Mouse (Mus musculus) G1E-ER4 (cell line): Measurements from ENCODE around the gene Serpina6. TPM values are rescaled to one million over a fixed set of nuclear protein-coding genes. Genes with fewer than 3 reads are reported as not detected.

Experiments
- GATA1 ChIP-seq: IDR thresholded peaks from one replicate; pipeline ENCODE4 v1.8.0; 2012; ENCODE audit warnings: low read length, inconsistent platforms
- polyA plus RNA-seq: library from polyadenylated mRNA; stranded (reverse); fragments of >175 nt; gene quantifications from 2 replicates; pipeline ENCODE4 v1.2.3, GENCODE M21; 2012

The Serpina6 gene
- polyA plus RNA-seq, 1 experiment, result not detected

DNA sequence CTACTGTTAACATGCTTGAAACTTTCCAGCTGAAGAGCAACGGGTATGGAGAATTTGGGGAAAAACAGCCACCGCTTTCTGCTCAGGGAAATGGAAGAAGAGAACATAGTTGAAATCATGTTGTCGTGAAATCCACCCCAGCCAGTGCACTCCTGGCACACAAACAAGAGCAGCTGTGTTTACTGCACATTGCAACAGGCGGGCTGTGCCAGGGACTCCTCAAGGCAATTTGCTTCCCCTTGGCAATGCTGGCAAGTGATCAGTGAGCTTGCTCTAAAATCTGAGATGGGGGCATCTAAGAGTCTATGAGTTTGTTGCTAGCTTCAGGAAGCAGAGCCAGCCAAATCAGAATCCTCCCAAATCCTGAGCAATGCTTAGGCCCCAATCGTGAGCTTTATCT, 13.3 kb upstream of the Serpina6 start:
- TF ChIP-seq GATA1, result no peak

DNA sequence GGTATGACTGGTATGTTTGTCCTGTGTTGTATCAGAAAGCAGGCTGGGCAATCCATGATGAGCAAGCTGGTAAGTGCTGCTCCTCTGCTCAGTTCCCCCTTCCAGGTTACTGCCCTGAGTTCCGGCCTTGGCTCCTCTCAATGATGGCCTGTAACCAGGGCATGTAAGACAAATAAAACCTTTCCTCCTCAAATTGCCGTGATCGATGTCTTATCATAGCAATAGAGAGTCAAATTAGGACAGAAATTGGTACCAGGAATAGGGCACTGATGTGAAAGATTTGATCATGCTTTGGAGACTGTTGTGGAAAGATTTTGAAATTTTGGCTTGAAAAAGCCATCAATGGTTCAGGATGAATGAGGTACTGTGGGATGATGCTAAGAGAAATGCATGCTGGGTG, 8.3 kb upstream of the Serpina6 start:
- TF ChIP-seq GATA1, result no peak

DNA sequence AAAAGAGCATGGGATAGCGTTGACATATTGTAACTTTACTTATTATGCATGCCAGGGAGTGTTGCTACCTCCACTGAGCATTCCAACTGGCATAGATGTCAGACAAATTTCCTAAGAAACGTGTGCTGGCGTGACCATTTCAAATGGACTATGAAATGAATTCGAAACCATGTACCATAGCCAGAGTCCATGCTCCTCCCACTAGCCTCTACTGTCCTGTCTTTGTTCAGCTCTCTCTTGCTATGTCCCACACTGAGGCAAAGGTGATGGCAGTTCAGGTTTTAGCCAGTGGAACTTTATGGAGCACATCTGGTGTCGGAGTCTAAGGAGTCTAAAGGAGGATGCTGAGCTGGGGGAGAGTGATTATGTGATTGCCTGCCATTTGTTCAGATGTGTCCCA, 3.1 kb upstream of the Serpina6 start:
- TF ChIP-seq GATA1, result no peak

DNA sequence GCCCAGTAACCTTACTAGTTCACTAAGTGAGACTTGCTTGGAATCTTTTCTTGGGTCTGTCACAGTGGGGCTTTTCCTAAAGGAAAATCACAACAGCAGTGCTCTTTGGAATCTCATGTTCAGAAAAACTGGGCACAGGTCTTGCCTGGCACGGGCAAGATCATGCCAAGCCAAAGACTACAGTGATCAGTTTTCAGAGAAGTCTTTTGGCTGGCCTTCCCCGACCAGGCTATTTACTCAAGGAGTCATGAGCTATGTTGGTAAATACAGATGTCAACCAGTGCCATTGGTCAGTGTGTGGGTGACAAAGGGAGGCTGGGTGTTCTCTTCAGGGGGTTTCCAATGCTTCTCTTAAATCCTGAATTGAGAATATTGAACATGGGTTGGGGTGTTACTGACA, 2.2 kb upstream of the Serpina6 start:
- TF ChIP-seq GATA1, result no peak

DNA sequence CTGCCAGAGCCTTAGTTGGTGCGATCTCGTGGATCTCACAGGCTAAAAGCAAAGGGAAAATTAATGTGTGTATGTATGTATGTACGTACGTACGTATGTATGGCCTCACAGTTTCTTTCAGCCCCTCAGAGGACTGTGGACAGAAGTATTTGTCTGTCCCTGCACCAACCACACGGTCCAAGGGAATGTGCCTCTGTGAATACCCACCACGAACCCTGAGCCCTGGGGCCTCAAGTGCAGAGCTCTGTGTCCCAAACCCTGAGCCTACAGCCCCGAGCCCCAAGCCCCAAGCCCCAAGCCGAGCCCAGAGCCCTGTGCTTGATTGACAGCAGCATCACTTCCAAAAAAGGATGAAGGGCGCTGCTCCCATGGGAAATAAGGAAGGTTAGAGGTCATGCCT, 979 bp upstream of the Serpina6 start:
- no peak for TF ChIP-seq GATA1

DNA sequence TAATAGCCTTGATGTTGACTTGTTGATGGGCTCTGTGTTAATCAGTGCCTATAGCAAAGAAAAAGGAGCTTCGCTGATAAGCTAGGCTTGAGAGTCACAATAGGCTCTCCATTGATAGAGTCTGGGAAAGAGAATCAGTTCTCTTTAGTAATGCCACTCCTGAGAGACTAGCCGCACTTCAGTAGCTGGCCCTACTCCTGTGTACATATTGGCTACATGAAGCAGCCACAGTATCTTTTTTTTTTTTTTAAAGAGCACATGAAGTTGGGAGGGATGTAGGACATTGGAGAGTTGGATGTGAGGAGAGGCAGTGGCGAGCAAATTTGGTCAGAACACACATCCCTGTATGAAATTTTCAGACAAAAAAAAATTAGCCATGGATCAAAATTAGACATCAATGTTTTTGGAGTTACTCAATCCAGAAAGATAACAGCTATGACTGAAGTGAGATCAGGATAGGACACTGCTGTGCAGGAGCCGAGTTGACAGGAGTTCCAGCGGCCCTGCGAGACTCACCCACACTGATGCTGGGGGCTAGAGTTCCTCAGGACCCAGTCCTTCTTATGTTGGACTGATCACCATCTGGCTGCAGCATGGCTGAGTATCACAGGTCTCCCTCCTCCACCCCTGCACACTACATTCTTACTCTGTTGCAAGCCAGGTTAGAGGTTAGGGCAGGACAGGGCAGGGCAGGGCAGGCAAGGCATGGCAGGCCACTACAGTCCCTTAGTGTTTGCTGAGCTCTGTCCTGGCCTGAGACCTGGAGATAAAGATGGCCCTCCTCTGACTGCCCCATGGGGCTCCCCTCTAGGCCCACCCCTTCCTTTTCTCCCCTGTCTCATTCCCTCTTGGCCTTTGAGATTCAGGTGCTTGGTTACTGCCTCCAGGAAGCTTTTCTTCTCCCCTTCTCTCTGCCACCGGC, 1.6 kb downstream of the Serpina6 start:
- TF ChIP-seq GATA1, result no peak

DNA sequence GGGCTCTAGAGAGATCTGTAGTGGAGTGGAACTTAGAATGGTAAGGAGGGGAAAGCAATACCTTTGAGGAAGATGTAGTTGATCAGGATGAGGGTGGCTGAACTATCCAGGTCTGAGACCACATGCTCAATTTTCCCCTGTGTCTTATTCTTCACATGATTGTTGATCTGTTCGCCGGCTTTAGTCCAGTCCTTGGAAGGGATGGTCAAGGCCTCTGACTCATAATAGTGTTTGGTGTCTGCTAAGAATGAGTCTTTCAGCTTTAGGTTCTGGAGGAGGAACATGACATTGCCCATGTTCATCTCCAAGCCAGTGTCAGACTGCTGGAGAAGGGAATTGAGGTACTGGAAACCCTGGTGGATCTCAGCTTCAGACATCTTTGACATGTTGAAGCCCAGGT, 3.2 kb downstream of the Serpina6 start:
- no peak for TF ChIP-seq GATA1

DNA sequence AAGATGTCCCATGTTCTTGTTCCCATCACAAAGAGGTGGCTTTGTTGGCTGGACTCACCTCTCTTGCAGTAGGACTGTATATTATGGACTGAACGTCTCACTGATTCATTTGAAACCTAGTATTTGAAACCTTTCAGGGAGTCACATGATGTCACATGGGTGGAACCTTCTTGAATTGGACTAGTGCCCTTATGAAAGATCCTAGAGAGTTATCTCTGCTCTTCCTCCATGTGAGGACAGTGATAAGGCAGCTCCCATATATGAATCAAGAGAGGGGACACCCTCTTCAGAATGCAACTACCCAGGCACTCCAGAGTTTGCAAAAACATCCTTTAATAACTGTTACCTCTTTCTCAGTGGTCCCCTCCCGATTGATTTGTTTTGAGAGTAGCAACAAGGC, 10.7 kb downstream of the Serpina6 start:
- no peak for TF ChIP-seq GATA1

DNA sequence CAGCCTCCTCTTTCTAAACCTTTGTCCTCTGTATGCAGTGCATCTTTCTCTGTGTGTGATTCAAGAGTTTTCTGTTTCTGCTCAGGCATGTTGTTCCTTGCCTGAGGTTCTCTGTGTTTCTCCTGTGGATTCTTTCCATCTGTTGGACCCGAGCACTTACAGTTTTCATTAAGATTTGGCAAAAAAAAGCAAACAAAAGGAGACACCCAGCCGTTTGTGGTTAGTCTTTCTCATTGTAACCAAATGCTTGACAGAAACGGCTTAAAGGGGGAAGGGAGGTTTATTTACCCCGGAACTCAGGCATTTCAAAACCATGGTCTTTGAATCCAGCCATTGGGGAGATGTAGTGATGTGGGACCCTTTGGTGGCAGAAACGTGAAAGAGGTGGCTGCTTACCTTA, 12.4 kb downstream of the Serpina6 start:
- no peak for TF ChIP-seq GATA1

DNA sequence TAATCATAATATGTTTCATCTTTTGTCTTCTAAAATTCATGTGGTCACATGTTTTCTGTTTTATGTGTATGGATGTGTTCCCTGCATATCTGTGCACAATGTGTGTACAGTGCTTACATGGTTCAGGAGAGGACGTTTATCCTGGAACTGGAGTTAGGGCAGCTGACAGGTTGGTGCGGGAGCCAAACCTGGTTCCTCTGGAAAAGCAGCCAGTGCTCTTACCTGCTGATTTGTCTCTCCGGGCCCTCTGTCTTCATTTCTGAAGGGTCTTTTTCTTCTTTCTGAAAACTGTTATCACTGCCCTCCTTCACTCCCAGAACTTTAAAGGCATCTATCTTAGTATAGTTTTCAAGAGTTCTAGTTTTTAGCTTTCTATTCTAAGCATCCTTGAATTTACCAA, 13.2 kb downstream of the Serpina6 start:
- TF ChIP-seq GATA1, result no peak

DNA sequence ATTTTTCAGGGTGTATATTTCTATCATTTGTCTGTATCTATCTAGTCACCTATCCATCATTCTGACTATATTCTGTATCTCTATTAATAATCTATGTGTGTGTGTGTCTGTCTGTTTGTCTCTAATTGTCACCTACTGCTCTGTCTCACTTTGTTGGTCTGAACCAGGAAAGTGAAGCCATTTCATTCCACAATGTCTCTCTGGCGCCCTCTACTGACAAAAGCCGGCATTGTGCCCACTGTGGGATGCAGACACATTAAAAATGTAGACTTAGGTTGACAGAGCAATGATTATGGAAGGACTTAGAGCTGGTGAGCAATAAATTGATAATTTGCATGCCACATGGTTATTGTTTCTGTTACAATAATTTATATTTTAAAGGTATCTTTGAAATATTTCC, 13.7 kb downstream of the Serpina6 start:
- TF ChIP-seq GATA1, result no peak

DNA sequence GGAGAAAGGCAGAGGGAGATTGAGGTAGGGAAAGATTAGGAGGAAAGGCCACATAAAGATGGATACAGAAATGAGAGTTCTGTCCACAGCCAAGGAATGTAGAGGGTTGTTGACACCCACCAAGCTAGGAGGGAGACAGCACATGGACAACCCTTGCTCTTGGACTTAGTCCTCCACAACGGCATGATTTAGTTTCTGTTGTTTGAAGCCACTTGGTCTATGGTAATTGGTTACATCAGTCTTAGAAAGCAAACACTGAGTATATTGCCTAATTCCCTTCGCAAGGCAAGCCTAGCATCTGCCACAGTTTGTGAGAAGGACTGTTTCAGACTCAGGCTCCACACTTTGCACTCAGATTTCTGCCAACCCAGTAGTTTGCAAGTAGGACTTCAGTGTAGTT, 21.2 kb downstream of the Serpina6 start:
- no peak for TF ChIP-seq GATA1

DNA sequence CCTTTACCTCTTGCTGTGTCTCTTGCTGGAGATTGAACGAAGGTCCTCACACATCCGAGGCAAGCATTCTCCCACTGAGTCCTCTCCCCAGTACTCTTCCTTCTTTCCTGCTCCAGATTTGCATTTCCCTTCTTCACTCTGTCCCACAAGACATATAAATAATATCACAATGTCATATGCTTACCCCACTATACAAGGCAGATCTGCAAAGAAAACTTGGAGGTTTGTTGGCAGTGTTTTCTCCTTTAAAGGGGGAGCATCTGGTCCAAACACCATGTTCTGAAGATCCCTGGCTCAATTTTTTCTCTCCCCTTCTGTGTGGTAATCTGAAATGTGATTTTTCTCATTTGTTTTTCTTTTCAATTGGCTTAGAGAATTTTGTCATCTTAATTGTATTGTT, 22.6 kb downstream of the Serpina6 start:
- no peak for TF ChIP-seq GATA1

DNA sequence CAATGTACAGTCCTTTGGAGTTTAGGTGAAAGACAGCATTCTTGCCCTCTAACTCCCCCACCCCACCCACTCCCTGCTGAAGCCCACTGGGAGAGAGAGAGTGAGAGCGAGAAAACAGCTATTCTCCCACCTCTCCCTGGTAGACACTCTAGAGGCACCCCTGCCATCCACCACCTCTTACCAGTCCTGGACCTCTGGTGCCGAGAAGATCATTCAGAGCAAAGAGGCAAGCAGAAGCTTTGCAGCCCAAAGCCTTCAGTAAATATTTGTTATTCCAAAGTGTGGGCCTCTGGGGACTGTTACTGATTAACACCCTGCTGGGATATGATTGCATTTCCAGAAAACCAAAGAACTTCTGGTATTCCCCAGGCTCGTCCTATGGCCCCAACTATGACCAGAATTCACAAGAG, 25.8 kb downstream of the Serpina6 start, which contains the start of gene Serpina10:
Gene Serpina10 (minus strand): TSS at position 242 of the 410 bp plus-strand sequence.
- TF ChIP-seq GATA1, result no peak

DNA sequence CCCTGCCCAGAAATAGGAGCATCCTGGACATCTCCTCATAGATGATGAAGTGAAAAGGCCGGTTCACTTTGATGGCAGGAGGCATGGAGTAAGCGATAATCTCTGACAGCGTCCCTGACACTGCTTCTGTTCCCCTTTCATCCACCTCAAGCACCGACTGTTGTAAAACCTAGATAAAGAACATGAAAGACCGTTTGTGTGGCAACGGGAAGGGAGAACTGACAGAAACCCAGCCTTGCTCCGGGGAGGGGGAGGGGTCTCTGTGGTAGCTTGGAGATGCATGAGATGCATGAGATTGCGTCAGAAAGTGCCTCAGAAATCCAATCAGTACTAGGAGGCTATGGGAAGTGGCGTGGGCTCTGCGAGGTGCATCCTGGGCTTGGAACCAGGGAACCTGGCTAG, 40.2 kb downstream of the Serpina6 start:
- no peak for TF ChIP-seq GATA1

DNA sequence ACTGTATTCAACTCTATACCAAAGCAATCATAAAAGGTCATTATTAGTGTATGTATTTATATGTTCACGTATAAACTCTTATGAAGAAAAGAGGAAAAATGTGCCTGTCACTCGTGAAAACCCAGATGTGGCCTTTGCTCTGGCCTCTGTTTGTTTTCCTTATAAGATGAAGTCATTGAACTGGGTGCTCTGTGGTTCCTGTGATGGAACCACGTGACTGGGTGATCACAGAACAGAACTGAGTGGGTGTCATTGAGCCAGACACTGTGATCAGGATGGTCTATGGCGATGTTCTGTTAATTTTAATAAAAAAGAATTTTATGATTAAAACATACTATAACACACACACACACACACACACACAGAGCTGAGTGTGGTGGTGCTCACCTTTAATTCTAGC, 41.3 kb downstream of the Serpina6 start:
- no peak for TF ChIP-seq GATA1

DNA sequence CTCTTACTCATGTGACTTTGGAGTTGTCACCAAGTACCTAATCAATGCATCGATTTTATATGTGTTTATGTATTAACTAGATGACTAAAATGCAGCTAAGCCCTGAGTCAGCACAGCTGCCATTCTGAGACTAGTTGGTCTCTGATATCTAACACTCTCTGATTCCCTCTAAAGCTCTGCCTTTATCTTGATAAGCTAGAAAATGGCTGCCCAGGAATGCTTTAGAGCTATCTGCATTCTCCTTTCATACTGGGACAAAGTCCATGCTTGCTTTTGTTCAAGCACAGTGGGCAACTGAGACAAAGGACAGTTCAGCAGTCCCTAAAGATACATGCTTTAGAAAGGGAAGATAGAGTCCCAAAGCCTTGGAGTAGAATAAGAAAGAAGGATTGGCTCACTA, 41.9 kb downstream of the Serpina6 start:
- TF ChIP-seq GATA1, result no peak

DNA sequence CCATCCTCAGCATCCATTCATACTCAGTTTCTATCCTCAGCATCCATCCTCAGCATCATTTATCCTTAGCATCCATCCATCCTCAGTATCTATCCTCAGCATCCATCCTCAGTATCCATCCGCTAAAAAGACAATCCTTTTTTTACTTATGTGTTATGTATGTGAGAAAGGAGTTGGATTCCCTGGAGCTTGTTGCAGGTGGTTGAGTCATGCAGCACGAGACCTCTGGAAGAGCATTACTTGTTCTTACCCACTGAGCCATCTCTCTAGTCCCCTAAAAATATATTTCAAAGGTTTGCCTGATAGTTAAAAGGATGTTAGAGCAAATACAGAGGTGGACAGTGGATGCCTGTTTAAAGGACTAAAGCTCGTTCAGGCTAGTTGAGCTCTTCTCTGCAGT, 55.2 kb downstream of the Serpina6 start:
- TF ChIP-seq GATA1, result no peak

DNA sequence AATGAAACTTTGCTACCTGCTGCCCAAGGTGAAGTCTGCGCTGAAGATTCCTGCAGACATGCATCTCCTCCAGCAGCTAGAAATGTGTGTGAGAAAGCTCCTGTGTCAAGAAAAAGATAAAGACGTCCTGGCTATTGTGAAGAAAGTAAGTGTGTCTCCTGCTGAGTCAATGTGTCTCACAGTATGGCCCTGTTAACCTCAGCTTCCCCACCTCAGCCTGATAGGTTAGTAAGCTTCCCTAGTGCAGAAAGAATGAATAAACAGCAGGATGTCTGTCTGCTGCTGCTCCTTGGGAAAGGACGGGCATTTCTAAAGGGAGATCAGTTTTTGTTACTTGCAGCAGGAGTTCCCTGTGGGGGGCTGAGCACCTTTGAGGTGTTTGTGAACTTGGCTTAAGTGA, 56.6 kb downstream of the Serpina6 start:
- no peak for TF ChIP-seq GATA1
